Mouse (Mus musculus): ENCODE data around the gene Ranbp9. TPM values are rescaled to one million over a fixed set of nuclear protein-coding genes. Genes with fewer than 3 reads are reported as not detected.

Ranbp9 gene
- polyA plus RNA-seq, 1 experiment: 38.5 TPM

DNA sequence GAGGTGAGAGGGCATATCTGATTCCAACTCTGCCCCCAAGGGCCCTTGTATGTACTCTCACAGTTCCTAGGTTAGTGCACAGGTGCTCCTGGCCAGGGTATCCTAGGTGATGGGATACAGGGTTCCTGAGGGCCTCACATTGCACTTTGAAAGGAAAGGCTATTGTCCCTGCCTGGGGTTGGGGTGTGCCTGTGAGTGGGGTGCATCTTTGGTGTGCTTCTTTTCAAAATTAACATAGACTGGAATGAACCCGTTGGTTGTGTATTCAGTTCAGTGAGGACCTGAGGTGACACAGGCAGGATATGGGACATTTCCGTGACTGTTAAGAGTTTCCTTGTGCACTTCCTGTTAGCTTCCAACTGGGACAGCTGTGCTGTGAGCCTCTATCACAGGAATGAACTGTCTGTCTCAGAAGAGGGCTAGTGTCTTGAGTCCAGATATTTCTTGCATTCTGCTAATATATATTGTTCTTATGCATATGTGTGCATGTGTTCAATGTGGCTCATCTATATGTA lies 106.1 kb downstream of the Ranbp9 start:
- no peak overlapping the region for H3K4me3 ChIP-seq (ENCODE audit: insufficient read depth, low read depth, low read length)
- peak overlapping the region; percentile 82 for H3K27ac ChIP-seq (replicated peaks; ENCODE audit: low read depth, low read length)
- peaks cover 8% of the 10 kb centered on the region; the same call in 1 of the 2 replicates for H3K4me1 ChIP-seq (ENCODE audit: control insufficient read depth, insufficient read depth, insufficient read length, low read length)

DNA sequence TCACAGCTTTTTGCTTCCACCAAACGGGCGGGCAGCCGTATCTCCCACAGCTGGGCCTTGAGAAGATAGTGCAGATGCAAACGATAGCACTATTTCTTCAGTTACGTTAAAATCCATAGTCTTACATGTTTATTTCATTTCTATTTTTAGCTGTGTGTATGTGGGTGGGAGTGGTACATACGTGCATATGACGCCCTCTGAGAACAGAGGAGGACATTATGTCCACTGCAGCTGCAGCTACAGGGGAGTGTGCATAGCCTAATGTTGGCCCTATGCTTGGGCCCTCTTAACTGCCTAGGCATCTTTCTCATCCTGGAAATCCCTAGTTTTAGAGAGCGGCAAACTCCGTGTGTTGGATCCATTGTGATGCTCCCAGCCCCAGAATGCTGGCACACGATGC lies 106.9 kb downstream of the Ranbp9 start:
- no peak overlapping the region for H3K27ac ChIP-seq (replicated peaks; ENCODE audit: low read depth, low read length)
- H3K4me1 ChIP-seq (ENCODE audit: control insufficient read depth, insufficient read depth, insufficient read length, low read length): peaks cover 8% of the 10 kb centered on the region; the same call in 1 of the 2 replicates
- no peak overlapping the region for H3K4me3 ChIP-seq (ENCODE audit: insufficient read depth, low read depth, low read length)

GRCm38 (mm10) chr13:43372892-43373291 lies 108.2 kb downstream of the Ranbp9 start:
- Histone ChIP-seq H3K27ac (replicated peaks; ENCODE audit: low read depth, low read length) (no peak overlapping the region), H3K4me3 (ENCODE audit: insufficient read depth, low read depth, low read length) (no peak overlapping the region), H3K4me1 (ENCODE audit: control insufficient read depth, insufficient read depth, insufficient read length, low read length) (peaks cover 8% of the 10 kb centered on the region; the same call in 1 of the 2 replicates)

- Histone ChIP-seq H3K27ac (replicated peaks; ENCODE audit: low read depth, low read length) (no peak overlapping the region), H3K4me1 (ENCODE audit: control insufficient read depth, insufficient read depth, insufficient read length, low read length) (peaks cover 8% of the 10 kb centered on the region; the same call in 1 of the 2 replicates), H3K4me3 (ENCODE audit: insufficient read depth, low read depth, low read length) (no peak overlapping the region)
Measured at GRCm38 (mm10) chr13:43370063-43370462, 111.0 kb downstream of the Ranbp9 start.

DNA sequence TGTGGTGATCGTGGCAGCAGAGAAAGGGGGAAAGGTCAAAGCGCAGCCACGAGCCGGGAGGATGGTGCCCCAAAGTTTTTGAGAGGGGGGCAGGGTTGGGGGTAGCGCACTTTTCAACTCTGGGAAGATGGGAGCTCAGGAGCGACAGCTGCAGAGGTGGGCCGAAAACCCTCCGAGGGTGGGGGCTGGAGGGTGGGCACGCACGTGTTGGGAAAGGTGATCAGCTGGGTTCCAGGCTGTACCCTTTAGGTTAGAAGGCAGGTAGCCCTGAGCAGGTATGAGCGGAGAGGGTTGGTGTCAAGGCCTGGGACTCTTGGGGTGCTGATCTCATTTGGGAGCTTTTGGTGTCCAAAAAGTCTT lies 115.3 kb downstream of the Ranbp9 start:
- peak overlapping the region; percentile 67 for H3K27ac ChIP-seq (replicated peaks; ENCODE audit: low read depth, low read length)
- H3K4me3 ChIP-seq (ENCODE audit: insufficient read depth, low read depth, low read length): peak overlapping the region; percentile 93
- no peaks in the 10 kb centered on the region for H3K4me1 ChIP-seq (ENCODE audit: control insufficient read depth, insufficient read depth, insufficient read length, low read length)

GRCm38 (mm10) chr13:43364985-43365824 lies 115.9 kb downstream of the Ranbp9 start, which contains the start of gene Sirt5:
Gene Sirt5, plus strand, starts transcription at chr13:43365496.
- no peaks in the 10 kb centered on the region for H3K4me1 ChIP-seq (ENCODE audit: control insufficient read depth, insufficient read depth, insufficient read length, low read length)
- H3K4me3 ChIP-seq (ENCODE audit: insufficient read depth, low read depth, low read length): peak within 1 kb of the TSS; percentile 93
- peak within 1 kb of the TSS; percentile 67 for H3K27ac ChIP-seq (replicated peaks; ENCODE audit: low read depth, low read length)

DNA sequence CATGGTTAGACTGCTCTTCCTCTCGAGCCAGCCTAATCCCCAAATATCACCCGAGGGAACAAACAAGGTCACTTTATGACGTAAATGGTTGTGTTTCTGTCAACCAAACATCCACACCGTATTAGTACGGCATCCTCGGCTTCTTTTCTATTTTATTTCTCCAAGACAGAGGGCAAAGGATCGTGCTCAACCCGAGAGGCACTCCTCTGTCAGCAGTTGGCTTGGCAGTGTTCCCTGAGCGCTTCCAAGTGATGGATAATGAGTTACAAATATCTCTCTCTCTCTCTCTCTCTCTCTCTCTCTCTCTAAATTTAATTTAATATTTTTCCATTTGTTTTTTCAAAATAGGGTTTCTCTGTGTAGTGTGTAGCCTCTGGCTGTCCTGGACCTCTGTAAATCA lies 118.7 kb downstream of the Ranbp9 start:
- H3K4me3 ChIP-seq (ENCODE audit: insufficient read depth, low read depth, low read length): no peak overlapping the region
- no peaks in the 10 kb centered on the region for H3K4me1 ChIP-seq (ENCODE audit: control insufficient read depth, insufficient read depth, insufficient read length, low read length)
- no peak overlapping the region for H3K27ac ChIP-seq (replicated peaks; ENCODE audit: low read depth, low read length)

GRCm38 (mm10) chr13:43360534-43360933 lies 120.5 kb downstream of the Ranbp9 start:
- no peaks in the 10 kb centered on the region for H3K4me1 ChIP-seq (ENCODE audit: control insufficient read depth, insufficient read depth, insufficient read length, low read length)
- H3K4me3 ChIP-seq (ENCODE audit: insufficient read depth, low read depth, low read length): no peak overlapping the region
- H3K27ac ChIP-seq (replicated peaks; ENCODE audit: low read depth, low read length): no peak overlapping the region

DNA sequence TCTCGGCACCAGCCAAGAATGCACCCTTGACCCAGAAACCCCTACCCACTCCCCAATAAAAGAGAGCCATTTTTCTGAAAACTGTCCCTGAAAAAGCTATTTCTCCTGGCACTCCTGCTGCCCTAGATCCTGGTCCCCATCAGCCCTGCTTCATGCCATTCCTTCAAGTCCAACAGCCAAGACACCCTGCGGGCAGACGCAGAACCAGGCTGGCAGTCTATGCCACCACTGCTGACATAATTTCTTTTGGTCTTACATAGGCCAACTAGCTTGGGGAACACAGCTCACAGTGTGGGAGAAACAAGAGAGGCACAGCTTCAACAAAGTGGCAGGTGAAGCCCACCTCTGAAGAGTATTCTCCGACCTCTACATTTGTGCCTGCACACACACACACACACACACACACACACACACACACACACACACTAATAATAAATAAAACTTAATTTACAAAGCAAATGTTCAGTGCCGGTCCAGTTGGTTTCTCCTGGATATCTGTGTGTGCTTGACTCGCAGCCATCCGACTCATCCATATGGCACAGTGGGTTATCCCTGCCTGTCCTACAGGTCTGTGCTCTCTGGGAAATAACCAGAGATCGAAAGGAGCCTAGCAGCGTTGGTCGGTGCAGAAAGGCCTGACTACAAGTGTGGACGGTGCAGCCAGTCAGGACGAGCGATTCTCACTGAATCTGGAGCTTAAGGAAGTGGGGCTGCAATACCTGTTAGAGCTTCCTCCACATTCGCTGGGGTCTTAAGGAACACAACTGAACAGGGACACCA lies 124.5 kb downstream of the Ranbp9 start:
- Histone ChIP-seq H3K4me1 (ENCODE audit: control insufficient read depth, insufficient read depth, insufficient read length, low read length) (no peaks in the 10 kb centered on the region), H3K27ac (replicated peaks; ENCODE audit: low read depth, low read length) (no peak overlapping the region), H3K4me3 (ENCODE audit: insufficient read depth, low read depth, low read length) (no peak overlapping the region)

DNA sequence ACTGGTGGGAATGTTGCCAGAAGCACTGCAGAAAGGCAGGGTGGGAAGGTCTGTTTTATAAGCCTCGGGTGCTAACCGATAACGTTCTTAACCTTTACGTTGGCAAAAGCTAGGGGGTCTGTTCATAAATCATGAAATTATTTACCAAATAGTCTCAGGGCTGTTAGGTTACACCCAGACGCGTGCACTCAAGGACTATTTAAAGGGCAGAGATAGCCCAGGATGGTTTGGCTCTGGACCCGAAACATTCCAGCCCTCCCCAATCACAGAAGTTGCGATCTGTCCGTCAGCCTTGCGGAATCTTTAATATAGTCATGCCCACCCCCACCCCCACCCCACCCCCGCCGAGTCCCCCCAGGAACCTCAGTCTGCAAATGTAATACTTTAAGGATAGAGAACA lies 126.7 kb downstream of the Ranbp9 start:
- H3K4me3 ChIP-seq (ENCODE audit: insufficient read depth, low read depth, low read length): no peak overlapping the region
- H3K27ac ChIP-seq (replicated peaks; ENCODE audit: low read depth, low read length): no peak overlapping the region
- peaks cover 3% of the 10 kb centered on the region; the same call in 1 of the 2 replicates for H3K4me1 ChIP-seq (ENCODE audit: control insufficient read depth, insufficient read depth, insufficient read length, low read length)

GRCm38 (mm10) chr13:43353356-43353755 lies 127.7 kb downstream of the Ranbp9 start:
- Histone ChIP-seq H3K4me3 (ENCODE audit: insufficient read depth, low read depth, low read length) (no peak overlapping the region), H3K27ac (replicated peaks; ENCODE audit: low read depth, low read length) (no peak overlapping the region), H3K4me1 (ENCODE audit: control insufficient read depth, insufficient read depth, insufficient read length, low read length) (peaks cover 3% of the 10 kb centered on the region; the same call in 1 of the 2 replicates)

Other genes with a start within 250 kb of the Ranbp9 start
- gene Gfod1, start 177.1 kb downstream of the Ranbp9 start, polyA plus RNA-seq (2012; ENCODE audit: insufficient read depth, insufficient read length, missing spikeins): 4.4 and 7.7 TPM in 2 replicates
- 23.1 and 32.1 TPM in 2 replicates for gene Sirt5, start 115.8 kb downstream of the Ranbp9 start, polyA plus RNA-seq (2012; ENCODE audit: insufficient read depth, insufficient read length, missing spikeins)
- gene Nol7, start 82.9 kb downstream of the Ranbp9 start, polyA plus RNA-seq (2012; ENCODE audit: insufficient read depth, insufficient read length, missing spikeins): 96.3 and 110 TPM in 2 replicates
- gene Mcur1, start 78.9 kb upstream of the Ranbp9 start, polyA plus RNA-seq (2012; ENCODE audit: insufficient read depth, insufficient read length, missing spikeins): 154 and 157 TPM in 2 replicates
- 2.4 and 3.3 TPM in 2 replicates for gene Rnf182, start 134.4 kb upstream of the Ranbp9 start, polyA plus RNA-seq (2012; ENCODE audit: insufficient read depth, insufficient read length, missing spikeins)